Mouse (Mus musculus) megakaryocyte-erythroid progenitor cell, adult 5-6 weeks (primary cell): ENCODE data around the gene Slc22a17. TPM values are rescaled to one million over a fixed set of nuclear protein-coding genes. Genes with fewer than 3 reads are reported as not detected.

Experiments used
- ATAC-seq: replicated peaks from 2 replicates; pipeline ENCODE4 v1.8.0; 2016; ENCODE audit warnings: mild to moderate bottlenecking, inconsistent platforms; ENCODE audit not compliant: severe bottlenecking, poor library complexity, low FRiP score, low TSS enrichment
- total RNA-seq, 2 experiments: library from RNA; stranded (forward) in 1 of 2; stranded (reverse) in 1 of 2; fragments of 200-1000, 215-1000 nt in 1 of 2; fragments of >200 nt in 1 of 2; fragmentation: Nextera tagmentation in 1 of 2; gene quantifications; 2 replicates each; pipeline ENCODE4 v1.2.3; 2014 to 2017

Gene Slc22a17
- total RNA-seq, 2 experiments from 2014 or later = 2.2 TPM; not detected in 1

DNA sequence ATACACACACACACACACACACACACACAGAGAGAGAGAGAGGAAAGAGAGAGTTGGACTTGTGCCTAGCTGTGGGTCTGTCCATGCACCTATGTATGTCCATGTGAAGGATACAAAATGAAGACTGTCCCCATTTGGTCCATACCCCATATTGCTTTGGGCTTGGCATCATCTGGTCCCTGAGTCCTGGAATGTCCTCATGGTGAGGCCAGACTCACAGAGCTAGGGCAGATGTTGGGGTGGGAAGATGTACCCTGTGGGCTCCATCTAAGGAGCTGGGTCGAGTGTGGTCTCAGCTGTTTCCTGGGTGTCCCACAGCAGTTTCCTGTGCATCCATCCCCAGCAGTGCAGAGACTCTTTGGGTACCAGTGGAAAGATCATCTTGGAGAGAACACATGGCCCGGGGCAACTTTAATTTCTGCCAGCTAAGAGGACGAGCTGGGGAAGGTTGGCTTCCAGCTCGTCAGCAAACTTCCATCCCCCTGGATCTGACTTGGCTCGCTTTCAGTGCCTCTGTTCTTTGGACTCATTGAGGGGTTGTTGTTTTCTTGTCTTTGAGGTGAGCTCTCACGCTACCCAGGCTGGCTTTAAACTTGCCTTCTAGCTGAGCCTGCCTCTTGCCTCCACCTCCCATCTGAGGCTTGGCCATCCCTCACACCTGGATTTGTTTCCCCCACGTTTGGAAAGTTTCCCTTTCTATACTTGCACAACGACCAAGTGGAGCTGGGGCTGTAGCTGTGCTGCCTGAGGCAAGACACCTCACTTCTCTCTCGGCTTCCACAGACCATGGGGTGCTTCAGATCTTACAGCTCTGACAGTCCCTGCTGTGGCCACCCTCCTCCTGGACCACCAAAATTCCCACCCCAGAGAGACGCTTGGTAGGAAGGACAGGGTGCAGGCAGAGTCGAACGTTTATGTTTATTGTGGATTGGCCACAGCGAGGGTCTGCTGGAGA is 28.4 kb upstream of the Slc22a17 start:
- ATAC-seq = no peak

- no peak for ATAC-seq
Observed at GRCm38 (mm10) chr14:54940176-54940530, 27.2 kb upstream of the Slc22a17 start.

GRCm38 (mm10) chr14:54939434-54940175 is 26.7 kb upstream of the Slc22a17 start:
- ATAC-seq = peak; percentile 66

DNA sequence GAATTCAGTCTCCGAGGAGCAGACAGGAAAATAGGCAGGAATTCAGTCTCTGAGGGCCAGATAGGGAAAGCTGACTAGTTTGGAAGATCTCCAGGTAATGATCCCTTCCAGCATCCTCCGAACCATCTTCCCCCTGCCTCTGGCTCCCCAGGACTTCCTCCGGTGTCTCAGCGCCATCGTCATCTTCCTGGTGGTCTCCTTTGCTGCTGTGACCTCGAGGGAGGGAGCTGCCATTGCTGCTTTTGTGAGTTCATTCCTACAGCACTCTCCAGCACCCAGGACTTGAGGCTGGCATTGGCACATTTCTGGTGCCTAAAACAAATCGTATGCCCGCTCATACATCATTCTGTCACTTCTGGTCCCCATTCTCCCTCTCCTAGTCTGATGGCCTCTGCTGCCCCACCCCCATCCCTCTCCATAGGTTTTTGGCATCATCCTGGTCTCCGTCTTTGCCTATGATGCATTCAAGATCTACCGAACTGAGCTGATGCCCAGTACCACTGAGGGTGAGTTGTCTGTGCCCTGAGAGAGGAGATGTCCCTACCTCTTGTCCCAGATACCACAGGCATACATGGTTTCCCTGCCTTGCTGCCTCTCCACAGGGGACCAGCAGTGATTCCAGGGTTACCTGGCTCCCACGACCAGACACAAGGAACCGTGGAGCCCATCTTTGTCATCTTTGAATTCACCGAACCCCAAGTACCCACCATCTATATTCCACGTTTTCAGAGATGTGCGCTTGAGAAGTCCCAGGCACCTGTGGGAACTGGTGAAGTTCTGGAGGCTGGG is 25.7 kb upstream of the Slc22a17 start:
- no peak for ATAC-seq

- no peak for ATAC-seq
Observed at GRCm38 (mm10) chr14:54937361-54938182, 24.6 kb upstream of the Slc22a17 start.

DNA sequence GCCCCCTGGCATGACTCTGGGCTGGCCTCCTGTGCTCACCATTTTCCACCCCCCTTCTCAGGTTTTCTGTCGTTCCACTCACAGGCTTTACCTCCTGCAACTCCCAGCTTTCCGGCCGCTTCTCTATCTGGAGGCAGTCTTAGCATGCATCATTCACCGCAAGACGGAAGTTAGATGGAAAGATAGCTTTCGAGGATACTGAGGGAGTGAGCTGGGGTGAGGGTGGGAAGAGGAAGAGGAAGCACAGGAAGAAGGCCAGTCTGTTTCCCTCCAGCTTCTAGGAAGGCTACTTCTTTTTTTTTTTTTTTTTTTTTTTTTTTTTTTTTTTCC is 23.9 kb upstream of the Slc22a17 start:
- no peak for ATAC-seq

DNA sequence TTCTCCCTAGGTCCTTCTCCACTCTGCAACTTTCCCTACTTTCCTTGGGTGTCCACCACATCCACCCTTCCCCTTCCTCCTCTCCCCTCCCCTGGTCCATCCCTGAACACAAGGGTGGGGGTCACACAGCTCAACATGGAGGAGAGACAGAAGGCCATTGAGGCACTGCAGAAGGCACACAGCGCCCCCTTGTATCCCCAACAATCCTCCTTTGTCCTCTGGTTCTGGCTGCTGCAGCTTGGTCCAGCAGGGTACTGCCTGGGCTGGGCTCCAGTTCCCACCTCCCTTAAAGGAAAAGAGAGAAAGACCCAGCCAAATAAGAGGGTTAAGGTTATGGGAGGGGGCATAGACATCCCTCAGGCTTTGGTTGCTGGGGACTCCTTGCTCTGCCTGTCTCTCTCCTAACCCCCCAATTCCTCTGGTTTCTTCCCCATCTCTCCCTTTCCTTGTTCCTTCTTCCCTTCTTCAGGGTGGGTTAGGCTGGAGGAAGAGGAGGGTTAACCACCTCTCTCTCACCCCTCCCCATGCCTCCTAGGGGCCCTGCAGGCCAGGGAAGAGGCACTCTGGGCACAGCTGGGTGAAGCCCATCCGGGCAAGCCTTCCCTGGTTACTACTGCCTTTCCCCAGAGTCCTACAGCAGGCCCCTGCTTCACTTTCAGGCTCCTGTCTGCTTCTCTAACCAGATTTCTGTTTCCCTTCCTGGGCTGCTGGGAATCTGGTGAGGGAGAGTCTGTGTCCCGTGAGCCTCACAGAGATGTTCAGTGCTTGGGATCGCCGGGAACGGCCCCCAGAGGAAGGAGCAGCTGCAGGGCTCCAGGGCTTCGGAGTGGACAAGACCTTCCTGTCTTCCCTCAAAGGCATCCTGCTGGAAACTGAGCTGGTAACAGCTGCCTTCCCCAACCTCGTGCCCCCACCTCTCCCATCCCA is 23.2 kb upstream of the Slc22a17 start, which contains the start of gene Cmtm5:
Gene Cmtm5 (plus strand): TSS at position 358 of the 927 bp plus-strand sequence.
- ATAC-seq = no peak

DNA sequence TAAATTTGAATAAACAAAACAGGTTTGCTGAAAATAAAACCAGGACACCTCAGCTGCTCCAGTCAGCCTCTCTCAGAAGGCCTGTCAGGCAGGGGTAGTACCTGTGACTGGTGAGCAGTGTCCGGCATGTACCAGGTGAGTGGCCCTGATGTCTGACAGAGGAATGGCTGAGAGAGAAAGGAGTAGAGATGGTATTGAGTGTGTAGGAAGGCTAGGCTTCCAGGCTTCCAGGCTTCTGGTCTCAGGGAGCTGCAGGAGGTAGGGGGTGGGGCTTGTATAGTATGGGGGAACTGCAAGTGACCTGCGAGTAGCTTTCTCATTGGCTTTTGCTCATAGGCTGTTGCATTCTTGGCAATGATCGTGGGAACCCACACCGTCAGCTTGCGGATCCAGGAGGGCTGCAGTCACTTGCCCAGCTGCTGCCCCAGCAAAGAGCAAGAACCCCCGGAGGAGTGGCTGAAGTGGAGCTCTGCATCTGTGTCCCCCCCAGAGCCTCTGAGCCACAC is 19.8 kb upstream of the Slc22a17 start, which contains the start of gene Il25:
Gene Il25 (plus strand): TSS at position 51 of the 506 bp plus-strand sequence.
- ATAC-seq = no peak

- no peak for ATAC-seq
Observed at GRCm38 (mm10) chr14:54930431-54930830, 17.5 kb upstream of the Slc22a17 start.

- ATAC-seq = no peak
Observed at GRCm38 (mm10) chr14:54929801-54930200, 16.9 kb upstream of the Slc22a17 start.

- no peak for ATAC-seq
Observed at GRCm38 (mm10) chr14:54927296-54927695, 14.4 kb upstream of the Slc22a17 start.

GRCm38 (mm10) chr14:54926401-54927158 is 13.6 kb upstream of the Slc22a17 start:
- no peak for ATAC-seq

DNA sequence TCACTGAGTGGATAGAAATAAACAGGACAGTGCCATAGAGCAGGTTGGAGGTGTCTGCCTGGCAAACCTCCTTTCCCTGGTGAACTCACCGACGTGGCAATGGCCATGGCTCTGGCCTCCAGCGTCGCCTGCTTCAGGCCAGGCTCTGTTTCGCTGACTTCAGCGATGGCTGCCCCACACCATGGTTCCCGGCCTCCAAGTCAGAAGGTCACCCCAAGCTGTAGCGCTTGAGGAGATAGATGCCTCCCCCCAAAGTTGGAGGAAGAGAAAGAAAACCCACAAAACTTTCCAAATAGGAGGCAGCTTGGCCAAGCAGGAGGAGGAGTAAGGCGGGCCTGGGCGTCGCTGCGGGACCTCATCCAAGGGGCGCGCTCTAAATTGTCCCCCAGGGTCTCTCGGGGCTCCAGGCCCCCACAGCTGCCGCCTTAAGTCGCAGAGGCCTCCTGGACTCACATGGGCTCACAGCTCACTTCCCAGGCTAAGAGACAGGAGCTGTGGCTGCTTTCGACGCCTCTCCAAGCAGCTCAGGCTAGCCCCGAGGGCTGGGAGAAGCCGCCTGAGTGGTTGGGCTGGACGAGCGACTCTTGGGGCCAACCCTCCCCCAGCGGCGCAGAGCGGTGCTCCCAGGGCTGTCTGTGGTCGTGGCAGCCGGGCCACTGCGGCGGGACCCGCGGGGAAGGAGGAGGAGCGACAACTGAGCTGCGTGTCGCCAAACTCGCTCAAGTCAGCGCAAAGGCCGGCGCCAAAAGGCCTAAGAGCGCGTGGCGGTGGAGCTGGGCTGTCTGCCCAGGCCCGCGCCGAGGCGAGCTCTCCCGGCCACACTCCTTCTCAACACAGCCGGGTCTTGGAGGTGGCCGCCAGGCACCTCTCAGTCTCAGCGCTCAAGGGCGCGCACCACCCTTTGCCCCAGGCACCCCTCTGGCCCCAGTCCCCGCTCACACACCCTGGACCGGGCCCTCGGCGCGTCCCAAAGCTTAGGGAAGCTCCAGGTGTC is 12.7 kb upstream of the Slc22a17 start, which contains the start of gene Efs:
Gene Efs (minus strand): TSS at position 778 of the 994 bp plus-strand sequence.
- ATAC-seq = no peak

- peak; percentile 54 for ATAC-seq
Observed at GRCm38 (mm10) chr14:54924641-54925348, 11.9 kb upstream of the Slc22a17 start.

DNA sequence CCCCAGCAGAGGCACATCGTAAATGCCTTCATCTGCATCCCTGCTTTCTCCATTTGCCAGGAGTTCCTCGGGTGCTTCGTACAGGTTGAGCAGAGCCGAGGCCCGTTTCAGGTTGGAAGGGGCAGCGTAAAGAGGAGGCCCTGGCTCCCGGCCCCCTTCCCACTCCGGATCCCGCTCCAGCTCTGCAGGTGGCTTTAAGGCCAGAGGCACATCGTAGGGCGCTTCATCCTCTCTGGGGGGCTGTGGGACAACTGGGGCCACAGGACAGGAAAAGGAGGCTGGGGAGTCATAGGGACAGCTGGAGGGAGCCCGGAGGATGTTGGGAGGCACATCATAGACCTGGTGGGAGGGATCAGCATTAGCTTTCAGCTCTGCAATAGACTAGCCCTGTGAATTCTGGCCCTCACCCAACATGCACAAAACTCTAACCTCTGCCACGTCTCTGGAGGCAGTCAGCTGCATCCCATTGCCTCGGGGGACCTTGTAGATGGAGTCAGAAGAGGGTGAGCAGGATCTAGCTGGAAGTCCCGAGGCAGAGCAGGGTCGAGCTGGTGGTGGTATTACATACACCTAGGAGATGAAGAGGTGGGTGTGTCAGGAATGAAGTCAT is 7.2 kb upstream of the Slc22a17 start:
- ATAC-seq = no peak
